Mouse (Mus musculus): ENCODE data around the gene Itga9. TPM values are rescaled to one million over a fixed set of nuclear protein-coding genes. Genes with fewer than 3 reads are reported as not detected.

Itga9 gene
- polyA plus RNA-seq, 1 experiment from 2014 or later = 6.2 TPM

- no peaks in the 10 kb centered on the region for H3K9me3 ChIP-seq (ENCODE audit: control insufficient read depth, low read length)
- 50% methylated on average over 2 of the region's 2 CpGs for WGBS
- ATAC-seq (replicated peaks; ENCODE audit: low FRiP score) (no peak), DNase-seq (ENCODE audit: low spot score) (no peak)
- no peak overlapping the region for H3K4me2 ChIP-seq
- H3K36me3 ChIP-seq (ENCODE audit: control insufficient read depth, insufficient read depth, low read length) = no peaks in the 10 kb centered on the region
- H3K4me1 ChIP-seq (replicated peaks; ENCODE audit: control insufficient read depth, insufficient read depth, low read length) = no peaks in the 10 kb centered on the region
- H3K4me3 ChIP-seq (ENCODE audit: low read depth, low read length) = no peak overlapping the region
- no peak overlapping the region for H3K9ac ChIP-seq (ENCODE audit: low read depth, low read length)
- H3K27me3 ChIP-seq (replicated peaks; ENCODE audit: control insufficient read depth, insufficient read depth, low read length) = no peaks in the 10 kb centered on the region
- H3K27ac ChIP-seq (ENCODE audit: low read depth, low read length) = no peak overlapping the region
Observed at GRCm38 (mm10) chr9:118737124-118737523, 130.6 kb downstream of the Itga9 start.

GRCm38 (mm10) chr9:118737601-118738137 is 131.2 kb downstream of the Itga9 start:
- H3K9me3 ChIP-seq (ENCODE audit: control insufficient read depth, low read length) = no peaks in the 10 kb centered on the region
- 59% methylated on average over 9 of the region's 9 CpGs for WGBS
- no peaks in the 10 kb centered on the region for H3K4me1 ChIP-seq (replicated peaks; ENCODE audit: control insufficient read depth, insufficient read depth, low read length)
- H3K27ac ChIP-seq (ENCODE audit: low read depth, low read length) = no peak overlapping the region
- H3K4me3 ChIP-seq (ENCODE audit: low read depth, low read length) = no peak overlapping the region
- no peak overlapping the region for H3K9ac ChIP-seq (ENCODE audit: low read depth, low read length)
- H3K27me3 ChIP-seq (replicated peaks; ENCODE audit: control insufficient read depth, insufficient read depth, low read length) = no peaks in the 10 kb centered on the region
- H3K36me3 ChIP-seq (ENCODE audit: control insufficient read depth, insufficient read depth, low read length) = no peaks in the 10 kb centered on the region
- H3K4me2 ChIP-seq = no peak overlapping the region
- DNase-seq (ENCODE audit: low spot score) (no peak), ATAC-seq (replicated peaks; ENCODE audit: low FRiP score) (no peak)

GRCm38 (mm10) chr9:118738311-118738710 is 131.8 kb downstream of the Itga9 start:
- Histone ChIP-seq H3K4me2 (no peak overlapping the region), H3K27me3 (replicated peaks; ENCODE audit: control insufficient read depth, insufficient read depth, low read length) (no peaks in the 10 kb centered on the region), H3K4me1 (replicated peaks; ENCODE audit: control insufficient read depth, insufficient read depth, low read length) (no peaks in the 10 kb centered on the region), H3K9me3 (ENCODE audit: control insufficient read depth, low read length) (no peaks in the 10 kb centered on the region), H3K27ac (ENCODE audit: low read depth, low read length) (no peak overlapping the region), H3K36me3 (ENCODE audit: control insufficient read depth, insufficient read depth, low read length) (no peaks in the 10 kb centered on the region), H3K4me3 (ENCODE audit: low read depth, low read length) (no peak overlapping the region), H3K9ac (ENCODE audit: low read depth, low read length) (no peak overlapping the region)
- 78% methylated on average over 5 of the region's 5 CpGs for WGBS
- ATAC-seq (replicated peaks; ENCODE audit: low FRiP score) (no peak), DNase-seq (ENCODE audit: low spot score) (no peak)

- DNase-seq (ENCODE audit: low spot score) = no peak
- Histone ChIP-seq H3K27me3 (replicated peaks; ENCODE audit: control insufficient read depth, insufficient read depth, low read length) (no peaks in the 10 kb centered on the region), H3K4me1 (replicated peaks; ENCODE audit: control insufficient read depth, insufficient read depth, low read length) (no peaks in the 10 kb centered on the region), H3K36me3 (ENCODE audit: control insufficient read depth, insufficient read depth, low read length) (no peaks in the 10 kb centered on the region), H3K9me3 (ENCODE audit: control insufficient read depth, low read length) (no peaks in the 10 kb centered on the region), H3K4me3 (ENCODE audit: low read depth, low read length) (no peak overlapping the region), H3K4me2 (no peak overlapping the region), H3K27ac (ENCODE audit: low read depth, low read length) (no peak overlapping the region), H3K9ac (ENCODE audit: low read depth, low read length) (no peak overlapping the region)
- ATAC-seq (replicated peaks; ENCODE audit: low FRiP score) = no peak
- 84% methylated on average over 3 of the region's 3 CpGs for WGBS
Observed at GRCm38 (mm10) chr9:118739071-118739470, 132.6 kb downstream of the Itga9 start.

GRCm38 (mm10) chr9:118739659-118740058 is 133.2 kb downstream of the Itga9 start:
- H3K4me2 ChIP-seq = no peak overlapping the region
- H3K27ac ChIP-seq (ENCODE audit: low read depth, low read length) = no peak overlapping the region
- no peaks in the 10 kb centered on the region for H3K9me3 ChIP-seq (ENCODE audit: control insufficient read depth, low read length)
- no peak overlapping the region for H3K4me3 ChIP-seq (ENCODE audit: low read depth, low read length)
- H3K27me3 ChIP-seq (replicated peaks; ENCODE audit: control insufficient read depth, insufficient read depth, low read length) = no peaks in the 10 kb centered on the region
- no peaks in the 10 kb centered on the region for H3K36me3 ChIP-seq (ENCODE audit: control insufficient read depth, insufficient read depth, low read length)
- ATAC-seq (replicated peaks; ENCODE audit: low FRiP score) (no peak), DNase-seq (ENCODE audit: low spot score) (no peak)
- H3K9ac ChIP-seq (ENCODE audit: low read depth, low read length) = no peak overlapping the region
- 74% methylated on average over 3 of the region's 3 CpGs for WGBS
- H3K4me1 ChIP-seq (replicated peaks; ENCODE audit: control insufficient read depth, insufficient read depth, low read length) = no peaks in the 10 kb centered on the region

- ATAC-seq (replicated peaks; ENCODE audit: low FRiP score) = no peak
- H3K27me3 ChIP-seq (replicated peaks; ENCODE audit: control insufficient read depth, insufficient read depth, low read length) = no peaks in the 10 kb centered on the region
- no peak for DNase-seq (ENCODE audit: low spot score)
- no peaks in the 10 kb centered on the region for H3K4me1 ChIP-seq (replicated peaks; ENCODE audit: control insufficient read depth, insufficient read depth, low read length)
- no peak overlapping the region for H3K4me2 ChIP-seq
- H3K4me3 ChIP-seq (ENCODE audit: low read depth, low read length) = no peak overlapping the region
- H3K9me3 ChIP-seq (ENCODE audit: control insufficient read depth, low read length) = no peaks in the 10 kb centered on the region
- H3K36me3 ChIP-seq (ENCODE audit: control insufficient read depth, insufficient read depth, low read length) = no peaks in the 10 kb centered on the region
- 74% methylated on average over 9 of the region's 9 CpGs for WGBS
- H3K27ac ChIP-seq (ENCODE audit: low read depth, low read length) = no peak overlapping the region
- no peak overlapping the region for H3K9ac ChIP-seq (ENCODE audit: low read depth, low read length)
Observed at GRCm38 (mm10) chr9:118741268-118741667, 134.8 kb downstream of the Itga9 start.

GRCm38 (mm10) chr9:118749335-118749949 is 143.0 kb downstream of the Itga9 start:
- Histone ChIP-seq H3K4me2 (no peak overlapping the region), H3K9ac (ENCODE audit: low read depth, low read length) (no peak overlapping the region), H3K27me3 (replicated peaks; ENCODE audit: control insufficient read depth, insufficient read depth, low read length) (no peaks in the 10 kb centered on the region), H3K27ac (ENCODE audit: low read depth, low read length) (no peak overlapping the region), H3K9me3 (ENCODE audit: control insufficient read depth, low read length) (no peaks in the 10 kb centered on the region), H3K36me3 (ENCODE audit: control insufficient read depth, insufficient read depth, low read length) (no peaks in the 10 kb centered on the region), H3K4me3 (ENCODE audit: low read depth, low read length) (no peak overlapping the region), H3K4me1 (replicated peaks; ENCODE audit: control insufficient read depth, insufficient read depth, low read length) (no peaks in the 10 kb centered on the region)
- no peak for DNase-seq (ENCODE audit: low spot score)
- no peak for ATAC-seq (replicated peaks; ENCODE audit: low FRiP score)
- 80% methylated on average over 8 of the region's 8 CpGs for WGBS

GRCm38 (mm10) chr9:118750828-118751227 is 144.3 kb downstream of the Itga9 start:
- DNase-seq (ENCODE audit: low spot score) = no peak
- ATAC-seq (replicated peaks; ENCODE audit: low FRiP score) = no peak
- 60% methylated on average over 7 of the region's 7 CpGs for WGBS
- Histone ChIP-seq H3K4me1 (replicated peaks; ENCODE audit: control insufficient read depth, insufficient read depth, low read length) (no peaks in the 10 kb centered on the region), H3K4me3 (ENCODE audit: low read depth, low read length) (no peak overlapping the region), H3K27ac (ENCODE audit: low read depth, low read length) (no peak overlapping the region), H3K9ac (ENCODE audit: low read depth, low read length) (no peak overlapping the region), H3K36me3 (ENCODE audit: control insufficient read depth, insufficient read depth, low read length) (no peaks in the 10 kb centered on the region), H3K27me3 (replicated peaks; ENCODE audit: control insufficient read depth, insufficient read depth, low read length) (no peaks in the 10 kb centered on the region), H3K4me2 (no peak overlapping the region), H3K9me3 (ENCODE audit: control insufficient read depth, low read length) (no peaks in the 10 kb centered on the region)

- H3K36me3 ChIP-seq (ENCODE audit: control insufficient read depth, insufficient read depth, low read length) = no peaks in the 10 kb centered on the region
- H3K9me3 ChIP-seq (ENCODE audit: control insufficient read depth, low read length) = no peaks in the 10 kb centered on the region
- no peaks in the 10 kb centered on the region for H3K4me1 ChIP-seq (replicated peaks; ENCODE audit: control insufficient read depth, insufficient read depth, low read length)
- no peak overlapping the region for H3K27ac ChIP-seq (ENCODE audit: low read depth, low read length)
- DNase-seq (ENCODE audit: low spot score) = no peak
- no peaks in the 10 kb centered on the region for H3K27me3 ChIP-seq (replicated peaks; ENCODE audit: control insufficient read depth, insufficient read depth, low read length)
- no peak overlapping the region for H3K9ac ChIP-seq (ENCODE audit: low read depth, low read length)
- WGBS = 78% methylated on average over 2 of the region's 2 CpGs
- no peak overlapping the region for H3K4me3 ChIP-seq (ENCODE audit: low read depth, low read length)
- no peak for ATAC-seq (replicated peaks; ENCODE audit: low FRiP score)
- H3K4me2 ChIP-seq = no peak overlapping the region
Observed at GRCm38 (mm10) chr9:118752376-118752775, 145.9 kb downstream of the Itga9 start.

Measured in liver, embryonic 11.5 days (tissue).